Mouse (Mus musculus): ENCODE results near the gene Gm42906.

Gm42906 gene

GRCm38 (mm10) chr5:151142241-151142640 is 285.7 kb downstream of the Gm42906 start:
- no peak for DNase-seq

- DNase-seq, result no peak
Measured at GRCm38 (mm10) chr5:151137901-151138300, 290.1 kb downstream of the Gm42906 start.

- DNase-seq, result no peak
Measured at GRCm38 (mm10) chr5:151137311-151137710, 290.7 kb downstream of the Gm42906 start.

GRCm38 (mm10) chr5:151135965-151136364 is 292.0 kb downstream of the Gm42906 start:
- no peak for DNase-seq

GRCm38 (mm10) chr5:151135078-151135826 is 292.7 kb downstream of the Gm42906 start:
- DNase-seq, result no peak

- DNase-seq, result no peak
Measured at GRCm38 (mm10) chr5:151134202-151134601, 293.8 kb downstream of the Gm42906 start.

- DNase-seq, result no peak
Measured at GRCm38 (mm10) chr5:151133744-151134143, 294.2 kb downstream of the Gm42906 start.

- DNase-seq, result no peak
Measured at GRCm38 (mm10) chr5:151129762-151130161, 298.2 kb downstream of the Gm42906 start.

- no peak for DNase-seq
Measured at GRCm38 (mm10) chr5:151127298-151127717, 300.7 kb downstream of the Gm42906 start.

GRCm38 (mm10) chr5:151126608-151127005 is 301.4 kb downstream of the Gm42906 start:
- DNase-seq, result no peak

- DNase-seq, result no peak
Measured at GRCm38 (mm10) chr5:151125985-151126607, 301.9 kb downstream of the Gm42906 start.

GRCm38 (mm10) chr5:151117846-151118245 is 310.1 kb downstream of the Gm42906 start:
- DNase-seq, result no peak

GRCm38 (mm10) chr5:151116192-151116887 is 311.6 kb downstream of the Gm42906 start:
- no peak for DNase-seq

- no peak for DNase-seq
Measured at GRCm38 (mm10) chr5:151112743-151113142, 315.2 kb downstream of the Gm42906 start.

GRCm38 (mm10) chr5:151111080-151111871 is 316.7 kb downstream of the Gm42906 start:
- no peak for DNase-seq

GRCm38 (mm10) chr5:151110461-151110908 is 317.5 kb downstream of the Gm42906 start:
- DNase-seq, result no peak

GRCm38 (mm10) chr5:151109822-151110221 is 318.1 kb downstream of the Gm42906 start:
- no peak for DNase-seq

- no peak for DNase-seq
Measured at GRCm38 (mm10) chr5:151108955-151109354, 319.0 kb downstream of the Gm42906 start.

GRCm38 (mm10) chr5:151108291-151108897 is 319.6 kb downstream of the Gm42906 start:
- no peak for DNase-seq

GRCm38 (mm10) chr5:151106841-151107240 is 321.1 kb downstream of the Gm42906 start:
- DNase-seq, result no peak

- no peak for DNase-seq
Measured at GRCm38 (mm10) chr5:151105054-151105971, 322.6 kb downstream of the Gm42906 start.

Measured in right cerebral cortex, postnatal 4 days (tissue).